Mouse (Mus musculus): ENCODE measurements around the gene Olfr1420. TPM values are rescaled to one million over a fixed set of nuclear protein-coding genes. Genes with fewer than 3 reads are reported as not detected.
"Not testable (repeated sequence)": the region's sequence is repeated elsewhere in the genome, so short reads cannot be mapped to it uniquely, and the experiment has no call there.

Gene Olfr1420
- polyA plus RNA-seq, 1 experiment: not detected

DNA sequence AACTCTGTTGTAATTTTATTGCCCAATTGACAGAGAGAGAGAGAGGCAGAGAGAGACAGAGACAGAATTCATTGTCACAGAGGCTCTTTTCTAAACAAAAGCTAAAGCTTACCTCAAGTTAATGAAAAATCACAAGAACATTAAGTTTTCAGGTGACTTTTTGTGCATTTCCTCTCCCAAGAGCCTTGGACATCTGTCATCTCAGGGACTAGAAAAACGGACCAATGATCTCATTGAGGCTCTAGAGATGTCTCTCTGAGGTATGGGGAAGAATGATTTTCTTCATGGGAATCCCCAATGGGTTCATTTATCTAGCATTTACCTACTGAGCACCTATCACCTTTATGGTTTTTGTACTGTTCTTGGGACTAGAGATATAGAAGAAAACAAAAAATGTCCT lies 11.4 kb upstream of the Olfr1420 start, which contains the start of gene Olfr1419:
Gene Olfr1419 (minus strand): TSS at position 101 of the 400 bp plus-strand sequence.
- no peaks in the 10 kb centered on the region for H3K36me3 ChIP-seq (ENCODE audit: control insufficient read depth, insufficient read depth, low read length)

DNA sequence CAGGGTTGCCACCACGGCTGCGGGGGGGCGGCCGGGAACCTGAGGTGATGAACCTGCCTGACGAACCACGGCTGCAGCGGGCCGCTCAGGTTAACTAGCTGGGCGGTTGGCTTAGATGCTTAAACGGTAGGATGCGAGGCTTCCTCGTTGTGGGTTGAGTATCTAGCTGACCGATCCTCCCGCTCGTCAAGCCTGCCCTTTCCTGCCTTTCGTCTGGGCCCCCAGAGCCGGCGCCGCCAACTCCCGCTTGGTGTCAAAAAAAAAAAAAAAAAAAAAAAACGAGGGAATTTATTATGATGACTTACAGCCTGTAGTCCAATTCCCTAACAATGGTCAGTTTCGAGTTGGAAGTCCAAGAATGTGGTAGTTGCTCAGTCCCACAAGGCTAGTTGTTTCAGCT lies 8.0 kb upstream of the Olfr1420 start:
- H3K27me3 ChIP-seq (ENCODE audit: control insufficient read depth, insufficient read depth, low read length); H3K27ac ChIP-seq (ENCODE audit: control insufficient read depth, insufficient read depth, low read depth, low read length); H3K36me3 ChIP-seq (ENCODE audit: control insufficient read depth, insufficient read depth, low read length); H3K4me1 ChIP-seq (ENCODE audit: control insufficient read depth, insufficient read depth, low read length): not testable (repeated sequence)
- H3K4me3 ChIP-seq (ENCODE audit: control insufficient read depth, low read depth, low read length): peak overlapping the region; percentile 61

More for the DNA sequence above, 11.4 kb upstream of the Olfr1420 start, which contains the start of gene Olfr1419:
- no peaks in the 10 kb centered on the region for H3K27me3 ChIP-seq (ENCODE audit: control insufficient read depth, insufficient read depth, low read length)
- H3K4me1 ChIP-seq (ENCODE audit: control insufficient read depth, insufficient read depth, low read length): peaks cover 3% of the 10 kb centered on the region; the same call in 1 of the 2 replicates
- H3K27ac ChIP-seq (ENCODE audit: control insufficient read depth, insufficient read depth, low read depth, low read length): no peak within 1 kb of the TSS
- no peak within 1 kb of the TSS for H3K4me3 ChIP-seq (ENCODE audit: control insufficient read depth, low read depth, low read length)
- TF ChIP-seq CTCF (IDR thresholded peaks at IDR 0.05; ENCODE audit: control insufficient read depth, insufficient read depth, insufficient replicate concordance, low read depth, low read length) (no peak), POLR2A (IDR thresholded peaks at IDR 0.05; ENCODE audit: control insufficient read depth, low read depth, low read length) (no peak)

DNA sequence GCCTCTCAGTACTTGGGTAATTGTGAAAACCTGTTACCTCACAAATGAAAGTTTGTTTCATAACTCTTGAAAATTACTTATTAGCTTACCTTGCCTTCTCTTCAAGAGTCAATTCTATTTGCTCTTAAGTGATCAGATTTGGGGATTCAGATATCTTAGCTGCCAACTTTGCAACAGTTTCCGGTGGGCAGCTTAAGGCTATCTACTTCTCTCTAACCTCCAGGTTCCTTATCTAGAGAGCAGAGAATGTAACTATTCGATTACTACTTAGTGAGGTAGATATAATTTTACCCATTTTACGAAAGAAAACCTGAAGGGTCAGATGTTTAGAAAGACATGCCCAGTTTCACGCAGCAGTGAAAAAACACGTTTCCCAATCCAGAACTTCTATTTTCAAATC lies 24.7 kb downstream of the Olfr1420 start:
- peaks cover 3% of the 10 kb centered on the region for H3K4me1 ChIP-seq (ENCODE audit: control insufficient read depth, insufficient read depth, low read length)
- H3K4me3 ChIP-seq (ENCODE audit: control insufficient read depth, low read depth, low read length): peak overlapping the region; percentile 94
- H3K36me3 ChIP-seq (ENCODE audit: control insufficient read depth, insufficient read depth, low read length): no peaks in the 10 kb centered on the region
- no peak overlapping the region for H3K27ac ChIP-seq (ENCODE audit: control insufficient read depth, insufficient read depth, low read depth, low read length)
- TF ChIP-seq POLR2A (IDR thresholded peaks at IDR 0.05; ENCODE audit: control insufficient read depth, low read depth, low read length): no peak
- TF ChIP-seq CTCF (IDR thresholded peaks at IDR 0.05; ENCODE audit: control insufficient read depth, insufficient read depth, insufficient replicate concordance, low read depth, low read length): no peak
- no peaks in the 10 kb centered on the region for H3K27me3 ChIP-seq (ENCODE audit: control insufficient read depth, insufficient read depth, low read length)

DNA sequence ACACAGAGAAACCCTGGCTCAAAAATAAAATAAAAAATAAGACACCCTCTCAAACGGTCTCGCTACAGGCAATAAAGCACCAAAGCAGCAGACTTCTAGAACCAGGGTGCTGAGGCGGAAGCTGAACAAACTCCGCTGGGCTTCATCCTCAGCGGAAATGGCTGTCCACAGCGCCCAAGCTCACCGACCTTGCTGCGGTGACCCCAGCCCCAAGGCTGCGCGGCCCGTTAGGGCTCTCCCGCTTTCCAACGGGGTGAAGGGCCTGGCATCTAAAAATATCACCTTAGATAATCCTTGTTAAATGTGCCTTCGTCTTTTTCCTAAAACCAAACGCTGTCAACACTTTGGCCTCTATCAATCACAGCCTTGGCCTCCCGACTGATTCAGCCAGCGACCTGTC lies 25.2 kb downstream of the Olfr1420 start:
- TF ChIP-seq POLR2A (IDR thresholded peaks at IDR 0.05; ENCODE audit: control insufficient read depth, low read depth, low read length) (no peak), CTCF (IDR thresholded peaks at IDR 0.05; ENCODE audit: control insufficient read depth, insufficient read depth, insufficient replicate concordance, low read depth, low read length) (no peak)
- Histone ChIP-seq H3K36me3 (ENCODE audit: control insufficient read depth, insufficient read depth, low read length) (no peaks in the 10 kb centered on the region), H3K27ac (ENCODE audit: control insufficient read depth, insufficient read depth, low read depth, low read length) (peak overlapping the region; percentile 91), H3K4me1 (ENCODE audit: control insufficient read depth, insufficient read depth, low read length) (peaks cover 3% of the 10 kb centered on the region), H3K4me3 (ENCODE audit: control insufficient read depth, low read depth, low read length) (peak overlapping the region; percentile 94), H3K27me3 (ENCODE audit: control insufficient read depth, insufficient read depth, low read length) (no peaks in the 10 kb centered on the region)

DNA sequence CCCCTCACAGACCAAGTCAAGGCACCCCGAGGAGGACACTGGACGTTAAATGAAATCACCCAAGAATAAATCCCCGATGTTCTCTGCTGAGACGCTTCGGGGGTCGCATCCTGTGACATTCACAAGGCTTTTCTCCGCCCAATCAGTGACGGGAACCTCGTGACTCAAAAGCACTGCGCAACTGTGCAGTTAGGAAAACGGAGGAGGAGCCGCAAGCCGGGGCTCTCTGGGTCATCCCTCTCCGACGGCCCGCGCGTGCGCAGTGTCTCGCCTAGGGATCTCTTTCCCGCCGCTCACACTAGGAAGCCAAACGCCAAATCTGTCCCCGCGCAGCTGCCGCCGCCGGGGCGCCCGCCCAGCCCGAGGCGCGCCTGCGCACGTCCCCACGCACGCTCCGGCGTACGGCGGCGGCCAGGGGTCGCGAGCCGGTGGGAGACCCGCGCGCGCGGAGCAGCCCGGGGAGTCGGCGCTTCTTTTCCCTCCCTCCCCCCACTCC lies 25.7 kb downstream of the Olfr1420 start, which contains the start of gene Patl1:
Gene Patl1 (plus strand): TSS at position 363 of the 496 bp plus-strand sequence.
- no peaks in the 10 kb centered on the region for H3K27me3 ChIP-seq (ENCODE audit: control insufficient read depth, insufficient read depth, low read length)
- no peaks in the 10 kb centered on the region for H3K36me3 ChIP-seq (ENCODE audit: control insufficient read depth, insufficient read depth, low read length)
- peaks cover 3% of the 10 kb centered on the region for H3K4me1 ChIP-seq (ENCODE audit: control insufficient read depth, insufficient read depth, low read length)
- TF ChIP-seq CTCF (IDR thresholded peaks at IDR 0.05; ENCODE audit: control insufficient read depth, insufficient read depth, insufficient replicate concordance, low read depth, low read length) (no peak), POLR2A (IDR thresholded peaks at IDR 0.05; ENCODE audit: control insufficient read depth, low read depth, low read length) (peak; percentile 84)
- H3K27ac ChIP-seq (ENCODE audit: control insufficient read depth, insufficient read depth, low read depth, low read length): peak within 1 kb of the TSS; percentile 95
- peak within 1 kb of the TSS; percentile 94 for H3K4me3 ChIP-seq (ENCODE audit: control insufficient read depth, low read depth, low read length)

DNA sequence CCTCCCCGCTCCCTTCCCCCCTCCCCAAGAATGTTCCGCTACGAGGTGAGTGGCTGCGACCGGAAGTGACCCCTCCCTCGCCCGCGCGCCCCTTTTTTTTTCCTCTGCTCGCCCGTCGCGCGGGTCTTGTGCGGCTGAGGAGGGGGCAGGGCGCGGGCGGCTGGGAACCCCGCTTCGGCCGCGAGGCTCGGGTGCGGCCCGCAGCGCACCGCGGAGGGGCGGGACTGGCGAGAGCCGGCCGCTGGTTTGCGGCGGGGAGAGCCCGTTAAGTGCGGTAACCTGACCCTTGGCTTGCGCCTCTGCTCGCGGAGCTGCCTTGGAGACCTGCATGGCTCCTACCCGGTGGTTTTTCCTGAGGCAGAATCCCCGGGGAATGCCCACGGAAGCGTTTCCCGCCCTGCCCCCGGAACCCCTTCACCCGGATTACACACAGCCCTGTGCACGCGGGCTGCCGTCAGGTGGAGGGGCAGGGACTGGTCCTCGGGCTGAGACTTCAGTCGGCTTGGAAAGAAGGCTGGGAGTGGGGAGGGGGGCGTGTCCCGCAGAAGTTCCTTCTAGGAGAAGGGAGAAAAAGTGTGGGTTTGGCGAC lies 26.3 kb downstream of the Olfr1420 start:
- Histone ChIP-seq H3K27me3 (ENCODE audit: control insufficient read depth, insufficient read depth, low read length) (no peaks in the 10 kb centered on the region), H3K4me3 (ENCODE audit: control insufficient read depth, low read depth, low read length) (peak overlapping the region; percentile 94), H3K4me1 (ENCODE audit: control insufficient read depth, insufficient read depth, low read length) (peaks cover 3% of the 10 kb centered on the region), H3K27ac (ENCODE audit: control insufficient read depth, insufficient read depth, low read depth, low read length) (peak overlapping the region; percentile 95), H3K36me3 (ENCODE audit: control insufficient read depth, insufficient read depth, low read length) (no peaks in the 10 kb centered on the region)
- TF ChIP-seq CTCF (IDR thresholded peaks at IDR 0.05; ENCODE audit: control insufficient read depth, insufficient read depth, insufficient replicate concordance, low read depth, low read length): no peak
- no peak for TF ChIP-seq POLR2A (IDR thresholded peaks at IDR 0.05; ENCODE audit: control insufficient read depth, low read depth, low read length)

DNA sequence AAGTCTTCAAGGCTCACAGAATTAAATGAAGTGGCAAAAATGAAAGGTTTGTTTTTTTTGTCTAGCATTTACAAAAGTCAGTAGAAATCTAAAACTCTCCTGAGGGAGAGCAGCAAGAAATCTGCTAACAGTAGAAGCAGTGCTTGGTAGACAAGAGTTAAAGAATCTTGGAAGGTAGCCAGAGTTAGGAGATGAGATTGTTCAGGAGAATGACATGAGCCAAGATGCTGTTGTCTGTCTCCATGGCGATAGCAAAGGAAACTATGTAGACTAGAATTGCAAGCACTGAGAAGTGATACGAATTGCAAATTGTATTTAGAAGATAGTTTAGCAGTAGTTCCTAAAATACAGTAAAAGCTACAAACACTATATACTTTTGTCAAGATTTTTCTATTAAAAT lies 29.4 kb downstream of the Olfr1420 start:
- Histone ChIP-seq H3K4me3 (ENCODE audit: control insufficient read depth, low read depth, low read length) (no peak overlapping the region), H3K36me3 (ENCODE audit: control insufficient read depth, insufficient read depth, low read length) (no peaks in the 10 kb centered on the region; the same call in 1 of the 2 replicates), H3K4me1 (ENCODE audit: control insufficient read depth, insufficient read depth, low read length) (peaks cover 3% of the 10 kb centered on the region), H3K27ac (ENCODE audit: control insufficient read depth, insufficient read depth, low read depth, low read length) (no peak overlapping the region), H3K27me3 (ENCODE audit: control insufficient read depth, insufficient read depth, low read length) (no peaks in the 10 kb centered on the region)
- TF ChIP-seq POLR2A (IDR thresholded peaks at IDR 0.05; ENCODE audit: control insufficient read depth, low read depth, low read length) (no peak), CTCF (IDR thresholded peaks at IDR 0.05; ENCODE audit: control insufficient read depth, insufficient read depth, insufficient replicate concordance, low read depth, low read length) (no peak)
